Mouse (Mus musculus) ES-Bruce4 (cell line): ENCODE measurements around the gene Zfp697. TPM values are rescaled to one million over a fixed set of nuclear protein-coding genes. Genes with fewer than 3 reads are reported as not detected.
A peak's percentile ranks its signal among the peaks of the same experiment; 100 is the strongest.

Source experiments
- H3K27ac ChIP-seq: 2 replicates; pipeline ENCODE4 v1.5.1; 2012; ENCODE audit warnings: low read length, inconsistent platforms; ENCODE audit not compliant: insufficient read depth
- H3K27me3 ChIP-seq: 2 replicates; pipeline ENCODE4 v1.6.1; 2012; ENCODE audit warnings: mild to moderate bottlenecking, low read length, inconsistent platforms; ENCODE audit not compliant: control insufficient read depth, poor library complexity, insufficient read depth, severe bottlenecking
- H3K36me3 ChIP-seq: 2 replicates; pipeline ENCODE4 v1.6.1; 2012; ENCODE audit warnings: inconsistent platforms, mild to moderate bottlenecking, low read length, moderate library complexity; ENCODE audit not compliant: control insufficient read depth, poor library complexity, insufficient read depth, severe bottlenecking
- H3K4me1 ChIP-seq: one replicate; pipeline ENCODE4 v1.8.1; 2011; ENCODE audit warnings: low read length; ENCODE audit not compliant: control insufficient read depth, insufficient read depth
- H3K4me3 ChIP-seq: 2 replicates; pipeline ENCODE4 v1.5.1; 2011; ENCODE audit warnings: low read depth, mild to moderate bottlenecking, low read length
- H3K9ac ChIP-seq: 2 replicates; pipeline ENCODE4 v1.6.1; 2012; ENCODE audit warnings: low read depth, mild to moderate bottlenecking, inconsistent platforms; ENCODE audit not compliant: poor library complexity, severe bottlenecking
- H3K9me3 ChIP-seq: replicated peaks from 2 replicates; pipeline ENCODE4 v1.6.1; 2012; ENCODE audit warnings: mild to moderate bottlenecking, low read length, inconsistent platforms; ENCODE audit not compliant: control insufficient read depth, poor library complexity, insufficient read depth, severe bottlenecking
- CTCF ChIP-seq: IDR thresholded peaks from one replicate; pipeline ENCODE4 v1.8.1; 2011; ENCODE audit warnings: low read depth, low read length
- EP300 ChIP-seq: IDR thresholded peaks from 2 replicates; pipeline ENCODE4 v1.6.1; 2011; ENCODE audit warnings: low read depth, low read length; ENCODE audit not compliant: insufficient read depth
- POLR2A ChIP-seq: IDR thresholded peaks from one replicate; pipeline ENCODE4 v1.8.1; 2011; ENCODE audit warnings: low read length; ENCODE audit not compliant: insufficient read depth
- polyA plus RNA-seq: library from polyadenylated mRNA; stranded (reverse); fragments of >200 nt; gene quantifications from 2 replicates; pipeline ENCODE4 v1.2.4, GENCODE M21; 2011; ENCODE audit warnings: low read depth; ENCODE audit not compliant: missing spikeins, insufficient read depth, insufficient read length

Zfp697 gene
- polyA plus RNA-seq, result 7.3 and 8.2 TPM in 2 replicates

DNA sequence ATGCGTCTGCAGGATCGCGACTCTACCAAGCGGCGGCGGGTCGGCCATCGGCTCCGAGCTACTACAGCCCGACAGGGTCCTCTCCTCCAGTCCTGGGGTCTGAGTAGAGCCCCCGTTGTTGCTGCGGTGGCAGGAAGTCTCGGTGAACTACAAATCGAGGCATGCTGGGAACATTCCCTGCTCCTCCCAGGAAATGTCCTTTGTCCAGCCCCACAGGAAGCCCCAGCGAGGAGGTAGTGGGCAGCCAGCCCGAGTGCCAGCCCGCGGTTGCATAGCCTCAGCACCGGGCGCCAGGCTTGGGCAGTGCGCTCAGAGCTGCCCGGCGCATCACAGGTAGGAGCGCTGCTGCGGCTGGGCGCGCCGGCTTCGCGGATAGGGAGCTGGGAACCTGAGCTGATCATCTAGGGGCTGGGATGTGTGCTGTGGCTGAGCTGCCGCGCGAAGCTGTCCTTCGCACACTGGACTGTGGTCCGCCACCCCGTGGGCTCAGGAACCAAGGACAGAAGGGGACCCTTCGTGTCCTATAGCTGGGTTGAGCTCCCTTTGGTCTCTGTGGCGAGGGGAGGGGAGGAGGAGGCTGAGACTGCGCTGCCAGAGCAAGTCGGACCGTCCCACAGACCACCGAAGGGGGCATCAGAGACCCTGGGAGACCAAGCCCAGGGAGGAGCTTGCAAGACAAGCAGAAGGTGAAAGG is at the start of gene Zfp697:
Zfp697 (plus strand) TSS at position 216 of the 694 bp plus-strand sequence.
- peak within 1 kb of the TSS; percentile 33 for H3K9ac ChIP-seq
- TF ChIP-seq CTCF, result no peak
- no peak for TF ChIP-seq EP300
- no peak for TF ChIP-seq POLR2A
- no peak within 1 kb of the TSS for H3K27ac ChIP-seq
- no peaks in the 10 kb centered on the region for H3K4me1 ChIP-seq
- no peaks in the 10 kb centered on the region for H3K36me3 ChIP-seq
- H3K4me3 ChIP-seq, result peak within 1 kb of the TSS; percentile 89
- H3K27me3 ChIP-seq, result no peaks in the 10 kb centered on the region
- no peaks in the 10 kb centered on the region for H3K9me3 ChIP-seq

DNA sequence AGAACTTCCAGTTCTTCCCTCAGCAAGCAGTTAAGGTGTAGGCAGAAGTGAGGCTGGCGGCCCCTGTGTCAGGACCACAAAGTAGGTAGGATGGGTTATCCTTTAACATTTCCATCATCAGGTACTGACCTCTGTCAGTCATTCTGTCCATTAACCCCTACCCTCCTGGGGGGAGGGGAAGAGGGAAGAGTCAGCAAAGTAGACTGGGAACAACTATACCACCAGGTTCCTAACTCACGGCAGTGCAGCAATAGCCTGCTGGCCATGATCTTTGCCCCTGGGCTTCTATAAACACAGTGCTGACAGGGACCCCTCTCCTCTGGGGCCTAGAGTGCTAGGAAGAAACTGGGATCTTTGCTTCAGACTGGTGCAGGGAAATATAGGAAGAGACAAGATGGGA is 48.3 kb upstream of the Zfp697 start:
- no peak overlapping the region for H3K9ac ChIP-seq
- peaks cover 6% of the 10 kb centered on the region for H3K4me1 ChIP-seq
- H3K36me3 ChIP-seq, result peaks cover 33% of the 10 kb centered on the region
- H3K27ac ChIP-seq, result no peak overlapping the region
- TF ChIP-seq POLR2A (no peak), CTCF (no peak), EP300 (no peak)
- no peaks in the 10 kb centered on the region for H3K9me3 ChIP-seq
- no peak overlapping the region for H3K4me3 ChIP-seq
- H3K27me3 ChIP-seq, result no peaks in the 10 kb centered on the region

DNA sequence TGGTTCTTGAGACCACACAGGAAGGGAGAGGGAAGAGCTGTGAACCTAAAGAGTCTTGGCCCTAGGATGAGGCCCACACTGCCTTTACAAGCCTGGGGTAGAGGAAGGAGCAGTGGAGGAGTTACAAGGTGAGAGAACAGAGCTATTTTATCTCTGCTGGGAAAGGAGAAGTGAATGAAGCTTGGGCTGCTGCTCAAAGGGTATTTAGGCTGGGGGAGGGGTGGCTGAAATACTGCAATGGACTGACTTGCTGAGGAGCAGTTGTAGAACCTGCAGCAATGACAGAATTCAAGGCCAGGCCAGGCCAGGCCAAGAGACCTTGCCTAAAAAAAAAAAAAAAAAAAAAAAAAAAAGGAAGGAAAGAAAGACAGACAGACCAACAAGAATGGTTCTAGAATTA is 46.9 kb upstream of the Zfp697 start:
- Histone ChIP-seq H3K9me3 (no peaks in the 10 kb centered on the region), H3K4me3 (no peak overlapping the region), H3K9ac (no peak overlapping the region), H3K27ac (no peak overlapping the region), H3K4me1 (peaks cover 6% of the 10 kb centered on the region), H3K36me3 (peaks cover 27% of the 10 kb centered on the region), H3K27me3 (no peaks in the 10 kb centered on the region)
- TF ChIP-seq POLR2A (no peak), EP300 (no peak), CTCF (no peak)

DNA sequence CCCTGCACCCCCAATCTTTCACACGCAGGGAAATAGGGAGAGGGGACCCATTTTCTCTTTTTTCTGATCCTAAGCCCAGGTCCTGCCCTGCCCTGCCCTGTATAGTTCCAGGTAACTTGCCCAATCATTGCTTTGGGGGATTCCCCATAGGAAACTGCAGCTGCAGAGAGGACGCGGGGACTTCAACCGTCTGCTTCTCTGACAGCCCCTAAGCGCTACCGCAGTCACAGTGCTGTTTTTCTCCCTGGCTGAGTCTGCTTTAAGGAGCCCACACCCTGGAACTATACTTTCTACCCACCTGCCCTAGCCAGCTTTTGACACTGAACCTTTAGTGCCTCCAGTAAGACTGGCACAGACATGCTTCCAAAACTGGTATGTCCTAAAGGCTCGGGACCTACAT is 46.4 kb upstream of the Zfp697 start:
- no peak overlapping the region; the same call in 1 of the 2 replicates for H3K27ac ChIP-seq
- H3K27me3 ChIP-seq, result no peaks in the 10 kb centered on the region
- H3K9me3 ChIP-seq, result no peaks in the 10 kb centered on the region
- H3K4me3 ChIP-seq, result no peak overlapping the region
- TF ChIP-seq CTCF (no peak), EP300 (no peak), POLR2A (no peak)
- H3K36me3 ChIP-seq, result peaks cover 27% of the 10 kb centered on the region
- no peak overlapping the region for H3K9ac ChIP-seq
- H3K4me1 ChIP-seq, result peaks cover 6% of the 10 kb centered on the region

DNA sequence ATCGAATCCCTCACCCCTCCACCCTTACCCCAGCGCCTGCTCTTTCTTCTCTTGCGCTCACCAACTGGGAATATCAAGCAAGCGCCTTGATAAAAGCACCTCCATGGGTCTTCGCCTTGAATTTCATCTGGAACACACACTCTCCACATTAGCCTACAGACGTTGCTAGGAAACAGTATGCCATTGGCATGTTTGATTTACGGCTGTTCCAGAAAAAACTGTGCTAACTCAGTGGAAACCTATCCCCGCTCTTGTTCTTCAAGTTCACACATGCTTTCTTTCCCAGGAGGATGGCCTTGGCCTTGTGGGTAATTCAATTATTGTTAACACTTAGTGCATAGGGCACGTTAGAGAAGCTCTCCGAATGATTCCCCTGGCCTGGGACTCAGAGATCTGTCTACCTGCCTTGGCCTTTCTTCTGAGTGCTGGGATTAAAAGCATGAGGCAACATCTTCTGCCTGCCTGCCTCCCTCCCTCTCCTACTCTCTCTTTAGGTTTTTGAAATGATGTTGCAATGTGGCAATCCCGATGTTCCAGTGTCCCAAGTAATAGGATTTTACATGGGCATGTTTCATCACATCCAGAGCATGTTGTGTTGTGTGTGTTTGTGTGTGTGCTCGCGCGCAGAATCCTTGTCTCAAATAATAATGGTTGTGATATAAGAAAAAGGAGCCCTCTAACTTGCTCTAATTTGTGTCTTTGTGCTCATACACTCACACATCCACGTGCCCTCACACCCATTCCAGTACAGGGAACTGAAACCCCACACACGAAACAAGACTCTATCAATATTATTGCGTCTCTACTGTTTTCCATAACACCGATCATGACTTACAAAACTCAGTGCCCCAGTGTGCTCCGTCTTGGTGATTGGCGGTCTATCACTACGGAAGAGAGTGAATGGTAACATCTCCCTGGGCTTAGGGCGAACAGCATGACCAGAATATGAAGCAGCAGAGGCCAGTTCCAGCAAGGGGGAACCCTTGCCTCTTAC is 45.3 kb upstream of the Zfp697 start:
- H3K4me3 ChIP-seq, result no peak overlapping the region
- TF ChIP-seq CTCF (no peak), POLR2A (no peak), EP300 (no peak)
- H3K9me3 ChIP-seq, result no peaks in the 10 kb centered on the region
- peaks cover 6% of the 10 kb centered on the region for H3K4me1 ChIP-seq
- H3K27me3 ChIP-seq, result no peaks in the 10 kb centered on the region
- H3K9ac ChIP-seq, result no peak overlapping the region
- peaks cover 24% of the 10 kb centered on the region for H3K36me3 ChIP-seq
- no peak overlapping the region for H3K27ac ChIP-seq
